Mouse (Mus musculus): ENCODE data around the gene Gprc5d.

Gene Gprc5d

DNA sequence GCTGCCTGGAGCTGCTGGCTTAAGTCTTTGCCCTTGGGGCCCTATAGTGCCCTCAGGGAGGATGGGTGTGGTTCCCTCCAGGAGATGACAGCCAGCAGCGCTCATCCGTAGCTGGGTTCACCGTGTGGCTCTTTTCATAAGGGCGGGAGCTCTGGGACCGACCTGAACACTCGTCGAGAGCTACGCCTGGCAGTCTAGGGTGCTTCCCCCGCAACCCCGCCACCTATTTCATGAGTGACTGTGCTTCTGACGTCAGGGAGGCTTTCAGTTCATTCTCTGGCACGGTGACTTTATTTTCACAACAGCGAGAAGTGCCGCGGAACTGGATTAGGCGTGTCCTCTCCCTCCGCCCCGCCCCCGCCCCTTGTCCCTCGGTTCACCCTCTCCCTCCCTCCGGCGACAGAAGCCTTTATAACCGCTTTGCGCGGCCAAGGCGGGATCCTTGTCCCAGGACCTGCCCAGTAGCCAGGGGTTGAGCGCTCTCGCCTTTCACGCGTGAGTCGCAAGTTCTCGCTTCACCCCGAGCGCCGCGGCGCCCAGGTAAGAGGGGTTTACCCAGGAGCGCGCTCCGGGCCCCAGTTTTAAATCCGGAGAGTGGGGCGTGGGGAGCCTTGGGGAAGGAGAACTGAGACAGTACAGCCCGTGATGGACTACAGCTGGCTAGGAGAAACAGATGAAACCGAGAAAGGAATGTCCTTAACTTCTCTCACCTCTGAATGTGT, 52.7 kb downstream of the Gprc5d start, which contains the start of gene Gprc5a:
TSS of gene Gprc5a (plus strand) at position 416 of the 722 bp plus-strand sequence.
- DNase-seq, result peak in 1 of 2 experiments; percentile 21

DNA sequence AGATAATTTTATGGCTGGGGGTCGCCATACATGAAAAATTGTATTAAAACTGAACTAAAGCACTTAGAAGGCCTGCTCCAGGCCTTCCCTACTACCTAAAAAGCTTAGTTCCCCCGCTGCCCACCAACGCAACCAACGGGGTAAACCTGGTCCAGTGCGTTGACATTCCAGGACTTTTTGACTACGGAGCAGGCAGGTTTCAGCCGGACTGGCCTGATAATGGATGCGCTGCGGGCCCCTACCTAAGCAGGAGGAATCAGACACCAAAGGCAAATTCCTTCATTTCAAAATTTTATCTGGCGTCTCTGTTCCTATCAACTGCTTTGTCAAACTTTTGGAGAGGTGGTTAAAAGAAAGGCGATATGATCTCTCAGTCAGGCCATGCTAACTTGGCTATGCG, 53.5 kb downstream of the Gprc5d start:
- DNase-seq, result no peak

DNA sequence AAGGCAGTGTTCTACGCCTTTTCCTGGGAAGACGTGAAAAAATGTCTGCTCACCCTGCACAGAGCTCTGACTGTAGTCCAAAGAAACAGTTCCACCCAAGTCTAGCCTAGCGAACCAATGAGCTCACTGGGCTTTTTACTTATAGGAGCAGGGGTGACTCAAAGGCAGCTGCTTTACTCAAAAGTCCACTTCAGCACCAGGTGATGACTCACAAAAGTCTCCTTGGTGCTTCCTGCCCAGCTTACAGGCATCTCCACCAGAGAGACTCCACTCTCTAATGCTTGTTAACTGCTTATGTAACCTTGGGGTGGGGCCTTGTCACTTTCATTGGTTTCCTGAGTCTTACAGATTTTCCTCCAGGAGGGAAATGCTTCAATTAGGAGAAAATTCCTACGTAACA, 57.4 kb downstream of the Gprc5d start:
- DNase-seq, result no peak

Measured in thymus, adult 18-20 months (tissue).